Mouse (Mus musculus) CH12.LX (cell line): ENCODE data around the gene Csn2. TPM values are rescaled to one million over a fixed set of nuclear protein-coding genes. Genes with fewer than 3 reads are reported as not detected.

Experiments used
- DNase-seq: peaks from one replicate; pipeline ENCODE4 v3.0.0-alpha.2; 2013; ENCODE audit errors: extremely low read depth
- H3K27ac ChIP-seq: 2 replicates; pipeline ENCODE4 v1.5.1; 2012; ENCODE audit warnings: low read depth, mild to moderate bottlenecking, control low read depth, moderate library complexity; ENCODE audit not compliant: insufficient read depth
- H3K27me3 ChIP-seq: replicated peaks from 2 replicates; pipeline ENCODE3; 2012; ENCODE audit warnings: inconsistent platforms
- H3K36me3 ChIP-seq, 2 experiments: replicated peaks in 1 of 2; 2 replicates each; pipeline versions ENCODE3 to v1.6.1; 2012; ENCODE audit warnings: inconsistent platforms in 1 of 2, low read length in 1 of 2, mild to moderate bottlenecking in 1 of 2, mixed read lengths in 1 of 2, moderate library complexity in 1 of 2; ENCODE audit not compliant: control insufficient read depth in 1 of 2, insufficient read depth in 1 of 2
- H3K4me1 ChIP-seq, 2 experiments: 2 replicates each; pipeline ENCODE4 v1.6.1; 2012; ENCODE audit warnings: inconsistent platforms in 1 of 2, moderate library complexity in 1 of 2; ENCODE audit not compliant: insufficient read depth in 2 of 2, control insufficient read depth in 1 of 2
- H3K4me2 ChIP-seq: 2 replicates; pipeline ENCODE4 v1.6.1; 2012; ENCODE audit warnings: low read depth, mild to moderate bottlenecking, control low read depth; ENCODE audit not compliant: poor library complexity, insufficient read depth, severe bottlenecking
- H3K4me3 ChIP-seq, 3 experiments: fragments of 150-350 bp in 1 of 3; sonication (generic) in 1 of 3; replicated peaks in 1 of 3; 2 replicates each; pipeline versions ENCODE3 to v1.5.1; 2011 to 2012; ENCODE audit warnings: low read depth in 2 of 3, low read length in 2 of 3, mild to moderate bottlenecking in 2 of 3, moderate library complexity in 2 of 3, control low read depth in 1 of 3, improper control_type of control experiment in 1 of 3, inconsistent platforms in 1 of 3, mixed read lengths in 1 of 3; ENCODE audit not compliant: poor library complexity in 1 of 3
- H3K79me2 ChIP-seq: replicated peaks from 2 replicates; pipeline ENCODE4 v1.6.1; 2012; ENCODE audit warnings: mild to moderate bottlenecking, moderate library complexity; ENCODE audit not compliant: control insufficient read depth, poor library complexity, insufficient read depth, severe bottlenecking; ENCODE audit errors: extremely low read depth
- H3K9ac ChIP-seq: 2 replicates; pipeline ENCODE4 v1.6.1; 2012; ENCODE audit warnings: low read depth, mild to moderate bottlenecking, control low read depth, moderate library complexity; ENCODE audit not compliant: insufficient read depth
- H3K9me3 ChIP-seq: replicated peaks from 2 replicates; pipeline ENCODE3; 2012; ENCODE audit warnings: low read length, inconsistent platforms, mixed read lengths
- EP300 ChIP-seq: IDR thresholded peaks from 2 replicates; pipeline ENCODE4 v1.6.1; 2011; ENCODE audit warnings: low read length, improper control_type of control experiment
- ETS1 ChIP-seq: conservative IDR thresholded peaks from 2 replicates; pipeline ENCODE4 v1.6.1; 2012; ENCODE audit warnings: low read depth, mild to moderate bottlenecking, inconsistent platforms, low read length, improper control_type of control experiment, moderate library complexity
- GABPA ChIP-seq: IDR thresholded peaks from 2 replicates; pipeline ENCODE4 v1.6.1; 2012; ENCODE audit warnings: low read depth, low read length, improper control_type of control experiment, inconsistent platforms; ENCODE audit not compliant: insufficient replicate concordance
- HCFC1 ChIP-seq: IDR thresholded peaks from 2 replicates; pipeline ENCODE4 v1.6.1; 2012; ENCODE audit warnings: low read depth, mild to moderate bottlenecking, inconsistent platforms, low read length, improper control_type of control experiment
- JUN ChIP-seq: IDR thresholded peaks from 2 replicates; pipeline ENCODE4 v1.6.1; 2011; ENCODE audit warnings: low read depth, mild to moderate bottlenecking, low read length, improper control_type of control experiment, moderate library complexity; ENCODE audit not compliant: insufficient read depth
- KAT2A ChIP-seq: IDR thresholded peaks from 2 replicates; pipeline ENCODE4 v1.6.1; 2012; ENCODE audit warnings: low read length, improper control_type of control experiment, inconsistent platforms; ENCODE audit not compliant: insufficient replicate concordance
- MAFK ChIP-seq: IDR thresholded peaks from 2 replicates; pipeline ENCODE4 v1.6.1; 2011; ENCODE audit warnings: low read length, improper control_type of control experiment; ENCODE audit not compliant: insufficient replicate concordance
- MAX ChIP-seq: IDR thresholded peaks from 2 replicates; pipeline ENCODE4 v1.6.1; 2011; ENCODE audit warnings: low read length, improper control_type of control experiment
- MAZ ChIP-seq: IDR thresholded peaks from 2 replicates; pipeline ENCODE4 v1.6.1; 2012; ENCODE audit warnings: low read depth, mild to moderate bottlenecking, inconsistent platforms, low read length, improper control_type of control experiment, moderate library complexity
- MEF2A ChIP-seq: IDR thresholded peaks from 2 replicates; pipeline ENCODE4 v1.6.1; 2014; ENCODE audit warnings: low read depth, mild to moderate bottlenecking, inconsistent platforms, low read length, improper control_type of control experiment, borderline replicate concordance
- MXI1 ChIP-seq: IDR thresholded peaks from 2 replicates; pipeline ENCODE4 v1.6.1; 2011; ENCODE audit warnings: mild to moderate bottlenecking, low read depth, low read length, improper control_type of control experiment
- MYC ChIP-seq: IDR thresholded peaks from 2 replicates; pipeline ENCODE4 v1.6.1; 2011; ENCODE audit warnings: low read depth, mild to moderate bottlenecking, improper control_type of control experiment, low read length
- NRF1 ChIP-seq: IDR thresholded peaks from 2 replicates; pipeline ENCODE4 v1.6.1; 2014; ENCODE audit warnings: low read depth, mild to moderate bottlenecking, inconsistent platforms, low read length, improper control_type of control experiment, moderate library complexity
- PAX5 ChIP-seq: IDR thresholded peaks from 2 replicates; pipeline ENCODE4 v1.6.1; 2012; ENCODE audit warnings: low read length, inconsistent platforms, mixed read lengths
- POLR2A ChIP-seq: IDR thresholded peaks from 2 replicates; pipeline ENCODE4 v1.6.1; 2011; ENCODE audit warnings: low read depth, mild to moderate bottlenecking, improper control_type of control experiment, low read length
- POLR2AphosphoS2 ChIP-seq: IDR thresholded peaks from 2 replicates; pipeline ENCODE4 v1.6.1; 2011; ENCODE audit warnings: low read depth, low read length, improper control_type of control experiment
- RAD21 ChIP-seq: IDR thresholded peaks from 2 replicates; pipeline ENCODE4 v1.6.1; 2011; ENCODE audit warnings: low read depth, mild to moderate bottlenecking, low read length, improper control_type of control experiment, moderate library complexity
- RCOR1 ChIP-seq: conservative IDR thresholded peaks from 2 replicates; pipeline ENCODE4 v1.6.1; 2012; ENCODE audit warnings: low read depth, mild to moderate bottlenecking, inconsistent platforms, low read length, improper control_type of control experiment
- SMC3 ChIP-seq: IDR thresholded peaks from 2 replicates; pipeline ENCODE4 v1.6.1; 2011; ENCODE audit warnings: low read depth, low read length, improper control_type of control experiment
- UBTF ChIP-seq: IDR thresholded peaks from 2 replicates; pipeline ENCODE4 v1.6.1; 2012; ENCODE audit warnings: low read depth, mild to moderate bottlenecking, inconsistent platforms, low read length, improper control_type of control experiment, moderate library complexity
- USF1 ChIP-seq: IDR thresholded peaks from 2 replicates; pipeline ENCODE4 v1.6.1; 2014; ENCODE audit warnings: low read depth, mild to moderate bottlenecking, inconsistent platforms, low read length, improper control_type of control experiment
- USF2 ChIP-seq: conservative IDR thresholded peaks from 2 replicates; pipeline ENCODE4 v1.6.1; 2011; ENCODE audit warnings: low read depth, low read length, improper control_type of control experiment
- ZC3H11A ChIP-seq: IDR thresholded peaks from 2 replicates; pipeline ENCODE4 v1.6.1; 2012; ENCODE audit warnings: low read depth, mild to moderate bottlenecking, inconsistent platforms, low read length, improper control_type of control experiment
- ZKSCAN1 ChIP-seq: IDR thresholded peaks from 2 replicates; pipeline ENCODE4 v1.6.1; 2012; ENCODE audit warnings: low read depth, inconsistent platforms, low read length, improper control_type of control experiment, borderline replicate concordance
- ZMIZ1 ChIP-seq: IDR thresholded peaks from 2 replicates; pipeline ENCODE4 v1.6.1; 2012; ENCODE audit warnings: low read depth, mild to moderate bottlenecking, inconsistent platforms, low read length, improper control_type of control experiment
- dilution Hi-C: fragments of 300-500 bp; cut with MboI; formaldehyde crosslinking; loops from 2 replicates; pipeline ENCODE4 v1.14.3; 2020; ENCODE audit warnings: low sequenced_read_pairs; ENCODE audit not compliant: extremely low pct_unique_long_range_greater_than_20kb, extremely low pct_ligation_motif_present
- in situ Hi-C: fragments of 300-500 bp; cut with MboI; formaldehyde crosslinking; loops from 3 replicates; pipeline ENCODE4 v1.14.3; 2019; ENCODE audit warnings: low sequenced_read_pairs, low pct_ligation_motif_present, low pct_unique_long_range_greater_than_20kb, mixed read lengths
- polyA plus RNA-seq: library from polyadenylated mRNA; unstranded; fragments of >175 nt; gene quantifications from 2 replicates; pipeline ENCODE4 v1.2.1, GENCODE M21; 2012; ENCODE audit warnings: low read depth; ENCODE audit not compliant: insufficient read length
- total RNA-seq, 2 experiments: library from RNA; depleted of rRNA; stranded (reverse); fragments of 300-350 nt in 1 of 2; fragments of >200 nt in 1 of 2; gene quantifications; 2 replicates each; pipeline ENCODE4 v1.2.3; 2012 to 2014

Csn2 gene
- not detected in 2 replicates for total RNA-seq (2012; rRNA removed)
- 0.24 and 0.26 TPM in 2 replicates for total RNA-seq (2014; rRNA removed)
- polyA plus RNA-seq = not detected in 2 replicates

DNA sequence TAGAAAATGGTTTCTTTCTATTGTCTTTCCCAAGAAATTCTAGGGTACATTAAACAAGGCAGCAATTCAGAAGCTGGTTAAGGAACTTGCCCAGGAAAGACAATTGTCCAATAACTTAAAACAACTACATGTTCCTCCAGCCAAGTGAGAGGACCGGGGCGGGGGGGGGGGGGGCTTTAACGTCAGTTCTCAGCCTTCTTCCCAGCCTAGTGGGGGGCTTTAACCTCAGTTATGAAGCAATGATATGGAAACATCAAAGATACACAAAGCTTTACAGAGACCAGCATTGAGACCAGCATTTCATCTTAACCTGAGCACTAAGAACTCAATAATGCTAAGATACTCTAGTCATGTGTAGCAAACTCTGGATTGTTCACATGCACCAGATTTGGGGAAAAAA, at the start of gene Csn2:
Csn2 (minus strand) TSS at position 101 of the 400 bp plus-strand sequence.
- no peaks in the 10 kb centered on the region for H3K9me3 ChIP-seq
- H3K27me3 ChIP-seq = no peaks in the 10 kb centered on the region
- H3K4me3 ChIP-seq = no peak within 1 kb of the TSS
- H3K9ac ChIP-seq = no peak within 1 kb of the TSS
- TF ChIP-seq ZMIZ1 = no peak
- TF ChIP-seq RAD21 = no peak
- TF ChIP-seq UBTF = no peak
- no peak for TF ChIP-seq ETS1
- TF ChIP-seq KAT2A = no peak
- TF ChIP-seq RCOR1 = no peak
- TF ChIP-seq MAZ = no peak
- TF ChIP-seq USF2 = no peak
- TF ChIP-seq EP300 = no peak
- no peak for TF ChIP-seq USF1
- no peak for TF ChIP-seq NRF1
- TF ChIP-seq, all 38 proteins: peak for 0
- Histone ChIP-seq H3K4me2 (no peak within 1 kb of the TSS), H3K4me1 (no peaks in the 10 kb centered on the region), H3K27ac (no peak within 1 kb of the TSS), H3K36me3 (no peaks in the 10 kb centered on the region), H3K79me2 (no peaks in the 10 kb centered on the region)
- dilution Hi-C loops (no loop called here), in situ Hi-C loops (no loop called here)
- no peak for DNase-seq

DNA sequence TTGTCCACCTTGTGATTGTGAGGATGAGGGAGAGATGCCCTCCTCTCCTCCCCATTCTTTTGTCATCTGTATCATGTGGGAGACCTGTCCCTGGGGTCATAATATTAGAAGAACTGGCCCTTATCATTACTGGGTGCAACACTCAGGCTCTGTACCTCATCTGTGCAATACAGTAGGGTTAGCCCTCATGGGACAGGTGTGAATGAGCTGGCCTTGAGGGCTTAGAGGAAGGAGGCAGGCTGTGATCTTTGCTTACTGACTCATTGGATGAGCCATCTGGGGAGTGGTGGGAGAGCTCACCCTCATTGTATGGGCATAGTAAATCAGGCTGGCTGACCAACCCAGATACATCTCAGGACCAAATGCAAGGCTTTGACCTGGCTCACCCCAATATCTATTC, 35.4 kb upstream of the Csn2 start:
- no peak for DNase-seq

DNA sequence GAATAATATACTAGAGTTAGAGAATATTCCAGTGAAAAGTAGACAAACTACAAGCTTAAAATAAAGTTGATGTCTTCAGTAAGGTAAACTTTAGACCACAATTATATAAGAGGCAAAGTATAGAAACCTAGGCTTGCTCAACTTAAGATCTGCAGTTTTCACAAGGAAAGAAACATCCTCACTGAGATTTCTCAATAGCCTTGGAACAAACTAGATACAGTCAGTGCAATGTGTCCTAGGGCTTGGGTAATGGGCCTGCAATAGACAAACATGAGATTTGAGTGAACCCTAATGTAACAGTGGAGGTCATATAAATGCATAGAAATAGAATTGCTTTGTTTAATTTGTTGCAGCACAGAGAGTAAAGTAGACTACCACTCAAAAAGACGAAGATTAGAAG, 6.5 kb upstream of the Csn2 start:
- Histone ChIP-seq H3K9me3 (no peaks in the 10 kb centered on the region), H3K4me1 (no peaks in the 10 kb centered on the region), H3K79me2 (no peaks in the 10 kb centered on the region), H3K4me3 (no peak overlapping the region), H3K27me3 (no peaks in the 10 kb centered on the region), H3K9ac (no peak overlapping the region), H3K36me3 (no peaks in the 10 kb centered on the region), H3K4me2 (no peak overlapping the region), H3K27ac (no peak overlapping the region)
- TF ChIP-seq ZKSCAN1 = no peak
- TF ChIP-seq EP300 = no peak
- no peak for TF ChIP-seq MEF2A
- TF ChIP-seq MAX = no peak
- TF ChIP-seq RCOR1 = no peak
- TF ChIP-seq GABPA = no peak
- TF ChIP-seq SMC3 = no peak
- TF ChIP-seq JUN = no peak
- no peak for TF ChIP-seq ZC3H11A
- TF ChIP-seq POLR2AphosphoS2 = no peak
- TF ChIP-seq HCFC1 = no peak
- TF ChIP-seq POLR2A = no peak
- no peak for TF ChIP-seq PAX5
- no peak for TF ChIP-seq MYC
- dilution Hi-C loops = no loop called here
- in situ Hi-C loops = no loop called here
- DNase-seq = no peak

More for the DNA sequence above, 35.4 kb upstream of the Csn2 start:
- no peaks in the 10 kb centered on the region for H3K79me2 ChIP-seq
- no peak overlapping the region for H3K27ac ChIP-seq
- no peaks in the 10 kb centered on the region for H3K36me3 ChIP-seq
- in situ Hi-C loops = no loop called here
- dilution Hi-C loops = no loop called here
- H3K27me3 ChIP-seq = no peaks in the 10 kb centered on the region
- H3K4me2 ChIP-seq = no peak overlapping the region
- no peaks in the 10 kb centered on the region for H3K9me3 ChIP-seq
- no peak overlapping the region for H3K4me3 ChIP-seq
- H3K4me1 ChIP-seq = no peaks in the 10 kb centered on the region
- TF ChIP-seq ETS1 (no peak), MXI1 (no peak), POLR2A (no peak), NRF1 (no peak), MAFK (no peak), PAX5 (no peak)
- no peak overlapping the region for H3K9ac ChIP-seq
